Mouse (Mus musculus): ENCODE data around the gene Dmrt2. TPM values are rescaled to one million over a fixed set of nuclear protein-coding genes. Genes with fewer than 3 reads are reported as not detected.

The Dmrt2 gene
- polyA plus RNA-seq, 1 experiment from 2014 or later, result 0.13 TPM

DNA sequence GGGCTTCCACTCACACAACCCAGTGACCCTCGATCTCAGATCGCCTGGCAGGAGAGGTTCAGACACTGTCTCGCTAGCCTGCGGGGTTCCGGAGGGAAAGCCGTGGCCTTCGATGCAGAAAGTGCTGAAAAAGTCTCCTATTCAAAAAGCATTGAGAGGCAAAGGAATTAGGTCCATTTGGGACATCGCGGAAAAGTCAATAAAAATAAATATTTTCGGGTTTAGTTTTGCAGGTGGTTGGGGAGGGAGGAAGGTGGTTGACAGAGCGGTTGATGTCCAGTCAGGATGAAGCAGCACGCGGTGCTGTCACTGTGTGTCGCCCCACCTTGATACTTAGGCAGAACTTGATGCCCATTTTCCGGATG, 1.8 kb downstream of the Dmrt2 start:
- under 1% methylated on average over 15 of the region's 15 CpGs for WGBS
- no peak for ATAC-seq (ENCODE audit: low read depth)
- Histone ChIP-seq H3K4me1 (ENCODE audit: control insufficient read depth, insufficient read depth, low read length) (no peaks in the 10 kb centered on the region; the same call in 1 of the 2 replicates), H3K9ac (replicated peaks; ENCODE audit: low read depth, low read length) (no peak overlapping the region), H3K36me3 (ENCODE audit: control insufficient read depth, insufficient read depth, low read length) (no peaks in the 10 kb centered on the region), H3K4me3 (ENCODE audit: low read depth, low read length) (peak overlapping the region; percentile 22; the same call in 1 of the 2 replicates), H3K4me2 (ENCODE audit: low read depth, low read length) (peak overlapping the region; percentile 46), H3K27ac (ENCODE audit: low read depth, low read length) (no peak overlapping the region), H3K9me3 (ENCODE audit: control insufficient read depth, low read length) (no peaks in the 10 kb centered on the region), H3K27me3 (ENCODE audit: control insufficient read depth, insufficient read depth, low read length) (peaks cover 56% of the 10 kb centered on the region)

DNA sequence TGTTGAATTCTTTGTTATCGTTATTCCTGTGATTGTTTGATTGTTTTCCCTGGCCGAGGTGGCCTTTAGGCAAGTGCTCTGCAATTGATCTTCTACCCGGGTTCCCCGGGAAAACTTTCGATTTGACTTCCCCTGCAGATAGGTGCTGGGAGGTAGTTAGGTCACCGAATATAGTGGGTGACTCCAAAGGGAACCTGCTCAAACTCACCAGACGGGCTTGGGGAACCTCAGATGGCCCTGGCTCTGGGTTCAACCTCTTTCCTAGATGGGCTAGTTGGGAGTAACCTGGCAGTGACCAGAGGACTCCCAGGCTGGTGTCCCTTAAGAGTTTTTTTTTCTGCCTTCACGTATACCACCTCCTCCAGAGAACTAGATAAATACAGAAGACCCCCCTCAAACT, 2.5 kb downstream of the Dmrt2 start:
- WGBS, result under 1% methylated on average over 8 of the region's 8 CpGs
- Histone ChIP-seq H3K36me3 (ENCODE audit: control insufficient read depth, insufficient read depth, low read length) (no peaks in the 10 kb centered on the region), H3K9ac (replicated peaks; ENCODE audit: low read depth, low read length) (no peak overlapping the region), H3K4me2 (ENCODE audit: low read depth, low read length) (no peak overlapping the region), H3K27ac (ENCODE audit: low read depth, low read length) (no peak overlapping the region), H3K9me3 (ENCODE audit: control insufficient read depth, low read length) (no peaks in the 10 kb centered on the region), H3K27me3 (ENCODE audit: control insufficient read depth, insufficient read depth, low read length) (peaks cover 50% of the 10 kb centered on the region), H3K4me1 (ENCODE audit: control insufficient read depth, insufficient read depth, low read length) (no peaks in the 10 kb centered on the region; the same call in 1 of the 2 replicates), H3K4me3 (ENCODE audit: low read depth, low read length) (no peak overlapping the region)
- no peak for ATAC-seq (ENCODE audit: low read depth)

DNA sequence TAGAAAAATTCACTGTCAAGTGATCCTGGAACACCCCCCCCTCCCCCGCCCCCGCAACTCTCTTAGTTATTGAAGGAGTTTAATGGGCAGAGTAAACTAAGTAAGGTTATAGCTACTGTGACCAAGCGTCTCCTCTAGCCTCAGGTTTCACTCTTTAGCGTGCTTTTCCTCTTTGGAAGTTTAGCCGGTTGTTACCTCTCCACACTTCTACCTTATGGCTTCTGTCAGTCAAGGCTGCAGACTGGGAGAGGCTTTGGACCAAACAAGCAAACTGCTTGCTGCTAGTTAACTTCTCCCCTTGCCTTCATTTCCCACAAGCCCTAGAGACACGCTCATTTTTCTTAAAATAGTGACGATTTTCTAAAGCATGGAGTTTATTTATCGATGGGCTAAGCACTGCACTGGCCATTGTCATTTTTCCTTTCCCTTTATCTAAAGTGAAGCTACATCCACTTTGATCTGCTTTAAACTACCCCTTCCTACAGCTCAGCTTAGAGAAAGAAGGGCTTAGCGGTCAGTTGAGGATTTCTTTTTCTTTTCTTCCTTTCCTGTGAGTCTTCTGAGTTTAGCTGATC, 3.7 kb downstream of the Dmrt2 start:
- peaks cover 46% of the 10 kb centered on the region for H3K27me3 ChIP-seq (ENCODE audit: control insufficient read depth, insufficient read depth, low read length)
- WGBS, result 11% methylated on average over 9 of the region's 9 CpGs
- no peak overlapping the region for H3K4me2 ChIP-seq (ENCODE audit: low read depth, low read length)
- no peaks in the 10 kb centered on the region; the same call in 1 of the 2 replicates for H3K4me1 ChIP-seq (ENCODE audit: control insufficient read depth, insufficient read depth, low read length)
- H3K27ac ChIP-seq (ENCODE audit: low read depth, low read length), result no peak overlapping the region
- H3K4me3 ChIP-seq (ENCODE audit: low read depth, low read length), result no peak overlapping the region
- H3K9ac ChIP-seq (replicated peaks; ENCODE audit: low read depth, low read length), result no peak overlapping the region
- H3K36me3 ChIP-seq (ENCODE audit: control insufficient read depth, insufficient read depth, low read length), result no peaks in the 10 kb centered on the region
- no peak for ATAC-seq (ENCODE audit: low read depth)
- no peaks in the 10 kb centered on the region for H3K9me3 ChIP-seq (ENCODE audit: control insufficient read depth, low read length)

DNA sequence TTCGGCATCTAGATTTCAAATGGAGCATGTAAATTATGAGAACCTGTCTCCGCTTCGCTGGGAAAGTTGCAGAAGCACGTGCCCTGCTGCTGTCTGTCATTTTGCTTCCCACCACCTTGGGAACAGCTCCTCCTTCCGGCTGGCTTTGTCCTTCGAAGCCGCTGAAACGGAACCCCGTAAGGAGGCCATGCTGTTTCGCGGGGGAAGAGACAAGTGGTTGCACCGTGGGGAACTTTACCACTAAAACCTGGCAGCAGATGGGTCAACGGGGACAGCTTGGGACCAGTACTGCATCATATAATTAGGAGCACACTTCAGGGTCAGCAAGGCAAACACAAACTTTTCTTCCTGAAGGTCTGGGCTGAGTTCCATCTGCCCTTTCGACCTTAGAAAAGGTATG, 26.6 kb downstream of the Dmrt2 start:
- WGBS, result 66% methylated on average over 14 of the region's 14 CpGs
- Histone ChIP-seq H3K4me2 (ENCODE audit: low read depth, low read length) (no peak overlapping the region), H3K4me3 (ENCODE audit: low read depth, low read length) (no peak overlapping the region), H3K36me3 (ENCODE audit: control insufficient read depth, insufficient read depth, low read length) (no peaks in the 10 kb centered on the region), H3K27me3 (ENCODE audit: control insufficient read depth, insufficient read depth, low read length) (no peaks in the 10 kb centered on the region), H3K27ac (ENCODE audit: low read depth, low read length) (no peak overlapping the region), H3K9me3 (ENCODE audit: control insufficient read depth, low read length) (no peaks in the 10 kb centered on the region), H3K4me1 (ENCODE audit: control insufficient read depth, insufficient read depth, low read length) (no peaks in the 10 kb centered on the region), H3K9ac (replicated peaks; ENCODE audit: low read depth, low read length) (no peak overlapping the region)
- ATAC-seq (ENCODE audit: low read depth), result no peak

DNA sequence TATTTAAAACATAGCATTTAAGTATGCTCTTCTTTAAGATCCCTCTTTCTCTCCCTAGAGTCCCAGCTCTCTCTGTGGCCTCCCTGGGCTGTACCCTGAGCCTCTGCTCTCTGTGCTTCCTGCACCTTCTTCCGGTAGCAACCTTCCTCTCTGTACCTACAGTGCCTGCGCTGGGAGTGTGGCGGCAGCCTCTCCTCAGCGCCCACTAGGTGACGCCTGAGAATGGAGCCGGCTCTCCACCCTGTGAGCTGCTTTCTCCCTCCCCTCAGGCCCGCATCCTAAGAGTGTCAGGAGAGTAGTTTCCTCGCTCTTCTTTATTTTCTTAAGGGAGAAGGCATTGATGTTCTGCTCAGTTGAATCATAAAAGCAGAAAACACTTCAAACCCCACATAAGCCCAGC, 41.2 kb downstream of the Dmrt2 start:
- H3K36me3 ChIP-seq (ENCODE audit: control insufficient read depth, insufficient read depth, low read length), result no peaks in the 10 kb centered on the region
- H3K27me3 ChIP-seq (ENCODE audit: control insufficient read depth, insufficient read depth, low read length), result no peaks in the 10 kb centered on the region
- peak; percentile 96 for ATAC-seq (ENCODE audit: low read depth)
- H3K4me2 ChIP-seq (ENCODE audit: low read depth, low read length), result no peak overlapping the region
- 11% methylated on average over 8 of the region's 8 CpGs for WGBS
- H3K9me3 ChIP-seq (ENCODE audit: control insufficient read depth, low read length), result no peaks in the 10 kb centered on the region
- no peaks in the 10 kb centered on the region; the same call in 1 of the 2 replicates for H3K4me1 ChIP-seq (ENCODE audit: control insufficient read depth, insufficient read depth, low read length)
- H3K9ac ChIP-seq (replicated peaks; ENCODE audit: low read depth, low read length), result no peak overlapping the region
- H3K27ac ChIP-seq (ENCODE audit: low read depth, low read length), result no peak overlapping the region
- no peak overlapping the region for H3K4me3 ChIP-seq (ENCODE audit: low read depth, low read length)

DNA sequence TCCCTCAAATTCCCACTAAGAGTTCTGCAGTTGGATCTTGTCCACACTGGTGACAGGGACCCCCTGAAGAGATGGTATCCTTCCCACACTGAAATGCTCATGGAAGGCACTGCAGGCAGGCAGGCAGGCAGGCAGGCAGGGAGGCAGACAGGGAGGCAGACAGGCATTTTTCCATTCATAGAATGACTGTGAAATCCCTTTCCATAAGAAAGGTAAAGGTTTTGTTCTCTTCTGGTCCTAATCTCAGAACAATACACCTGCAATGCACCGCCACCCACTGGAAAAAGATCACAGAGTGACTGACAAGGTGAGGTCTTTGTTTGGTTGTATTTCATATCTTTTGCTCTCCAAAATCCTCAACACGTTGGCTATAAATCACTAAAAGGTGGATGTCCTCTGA, 42.7 kb downstream of the Dmrt2 start:
- Histone ChIP-seq H3K4me3 (ENCODE audit: low read depth, low read length) (no peak overlapping the region), H3K9ac (replicated peaks; ENCODE audit: low read depth, low read length) (no peak overlapping the region), H3K27ac (ENCODE audit: low read depth, low read length) (no peak overlapping the region), H3K4me2 (ENCODE audit: low read depth, low read length) (no peak overlapping the region), H3K36me3 (ENCODE audit: control insufficient read depth, insufficient read depth, low read length) (no peaks in the 10 kb centered on the region), H3K27me3 (ENCODE audit: control insufficient read depth, insufficient read depth, low read length) (no peaks in the 10 kb centered on the region), H3K4me1 (ENCODE audit: control insufficient read depth, insufficient read depth, low read length) (no peaks in the 10 kb centered on the region; the same call in 1 of the 2 replicates), H3K9me3 (ENCODE audit: control insufficient read depth, low read length) (no peaks in the 10 kb centered on the region)
- ATAC-seq (ENCODE audit: low read depth), result no peak
- whole genome bisulfite sequencing, result 72% methylated on average over 2 of the region's 2 CpGs

DNA sequence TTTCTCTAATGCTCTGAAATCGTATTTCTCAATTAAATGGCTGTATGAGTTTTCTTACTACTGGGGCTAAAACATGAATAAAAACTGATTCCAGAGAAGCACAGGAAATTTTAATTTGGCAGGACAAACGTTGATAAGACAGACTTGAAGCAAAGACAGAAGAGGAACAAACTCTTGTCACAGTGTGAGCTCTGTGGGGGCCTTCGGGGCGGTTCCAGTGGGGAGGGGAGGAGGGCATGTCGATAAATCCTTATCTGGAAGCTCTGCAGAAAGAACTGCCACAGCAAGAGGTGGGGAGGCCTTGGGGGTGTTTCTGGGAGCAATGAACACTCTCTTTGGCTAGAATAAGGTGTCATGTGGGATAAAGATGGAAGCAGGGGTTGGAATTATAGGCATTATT, 50.4 kb downstream of the Dmrt2 start:
- no peaks in the 10 kb centered on the region for H3K36me3 ChIP-seq (ENCODE audit: control insufficient read depth, insufficient read depth, low read length)
- 64% methylated on average over 5 of the region's 5 CpGs for WGBS
- no peaks in the 10 kb centered on the region for H3K4me1 ChIP-seq (ENCODE audit: control insufficient read depth, insufficient read depth, low read length)

More for the DNA sequence above, 50.4 kb downstream of the Dmrt2 start:
- H3K4me2 ChIP-seq (ENCODE audit: low read depth, low read length), result no peak overlapping the region
- no peak overlapping the region for H3K9ac ChIP-seq (replicated peaks; ENCODE audit: low read depth, low read length)
- H3K27me3 ChIP-seq (ENCODE audit: control insufficient read depth, insufficient read depth, low read length), result no peaks in the 10 kb centered on the region
- H3K27ac ChIP-seq (ENCODE audit: low read depth, low read length), result no peak overlapping the region
- ATAC-seq (ENCODE audit: low read depth), result no peak
- no peaks in the 10 kb centered on the region for H3K9me3 ChIP-seq (ENCODE audit: control insufficient read depth, low read length)
- no peak overlapping the region for H3K4me3 ChIP-seq (ENCODE audit: low read depth, low read length)

Other genes with a start within 250 kb of the Dmrt2 start
- gene Dmrt1, start 166.8 kb upstream of the Dmrt2 start, polyA plus RNA-seq (2014; fragmentation: Nextera tagmentation; extraction: Ambion mirVana), result 0.26 TPM in 1 of 2 replicates, not detected in the other
- gene Dmrt3, start 62.1 kb upstream of the Dmrt2 start, polyA plus RNA-seq (2014; fragmentation: Nextera tagmentation; extraction: Ambion mirVana), result 2.6 TPM in 2 replicates